Mouse (Mus musculus) induced T-regulatory cell, adult 2 months (primary cell): ENCODE data around the gene Prss58.

Experiments used
- DNase-seq: peaks from one replicate; pipeline ENCODE4 v3.0.0-alpha.2; 2012; ENCODE audit warnings: low read depth

Prss58 gene

DNA sequence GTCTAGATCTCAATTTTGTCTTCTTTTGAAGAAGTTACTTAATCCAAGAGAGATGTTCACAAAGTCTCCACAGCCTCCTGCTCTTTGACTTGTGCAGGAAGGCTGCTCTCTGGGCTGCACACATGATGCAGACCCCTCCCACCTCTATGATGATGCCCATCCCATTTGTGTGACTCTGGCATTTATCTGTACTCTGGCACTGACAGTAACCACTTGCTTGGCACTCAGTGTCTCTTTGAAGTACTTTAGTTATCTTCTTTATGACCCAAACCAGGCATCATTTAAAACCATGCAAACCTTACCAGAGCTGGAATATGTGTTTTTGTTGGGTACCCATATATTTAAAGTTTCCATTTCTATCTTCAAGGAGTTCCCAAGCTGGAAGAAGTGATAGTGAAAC, at the start of gene Prss58:
Prss58 (minus strand) TSS at position 101 of the 400 bp plus-strand sequence.
- no peak for DNase-seq

DNA sequence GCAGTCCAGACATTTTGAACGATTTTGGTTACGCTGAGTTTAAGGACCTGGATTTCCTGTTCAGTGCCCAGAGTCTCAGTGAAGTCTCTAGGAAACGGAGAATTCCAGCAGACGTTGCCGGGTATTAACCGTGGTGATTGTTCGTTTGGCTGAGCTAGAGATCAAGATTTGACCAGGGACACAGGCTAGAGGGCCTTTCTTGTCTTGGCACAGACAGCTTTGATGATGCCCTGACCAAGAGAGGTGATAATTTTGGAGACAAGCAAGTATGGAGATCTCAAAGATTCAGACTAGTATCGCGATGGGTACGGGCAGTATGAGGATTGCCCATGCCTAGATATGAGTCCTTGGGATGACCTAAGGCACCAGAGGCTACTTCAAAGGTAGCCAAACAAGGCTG, 40.3 kb upstream of the Prss58 start, which contains the start of gene 1700074P13Rik:
1700074P13Rik (minus strand) TSS at position 101 of the 400 bp plus-strand sequence.
- no peak for DNase-seq

DNA sequence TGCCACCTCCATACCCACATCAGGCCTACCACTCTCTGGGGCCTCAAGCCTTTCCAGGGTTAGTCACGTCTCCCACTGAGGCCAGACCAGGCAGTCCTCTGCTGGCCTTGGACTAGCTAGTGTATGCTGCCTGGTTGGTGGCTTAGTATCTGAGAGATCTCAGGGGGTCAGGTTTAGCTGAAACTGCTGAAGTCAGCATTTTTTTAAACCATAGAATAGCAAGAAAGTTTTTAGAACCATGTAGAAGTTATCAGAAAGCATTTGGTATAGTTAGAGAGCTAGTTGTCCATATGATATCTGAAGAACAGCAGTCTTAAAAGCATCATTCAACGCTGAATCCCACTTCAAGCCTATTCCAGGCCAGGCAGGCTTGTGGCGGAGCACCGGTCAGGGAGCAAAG, 19.8 kb upstream of the Prss58 start:
- no peak for DNase-seq

DNA sequence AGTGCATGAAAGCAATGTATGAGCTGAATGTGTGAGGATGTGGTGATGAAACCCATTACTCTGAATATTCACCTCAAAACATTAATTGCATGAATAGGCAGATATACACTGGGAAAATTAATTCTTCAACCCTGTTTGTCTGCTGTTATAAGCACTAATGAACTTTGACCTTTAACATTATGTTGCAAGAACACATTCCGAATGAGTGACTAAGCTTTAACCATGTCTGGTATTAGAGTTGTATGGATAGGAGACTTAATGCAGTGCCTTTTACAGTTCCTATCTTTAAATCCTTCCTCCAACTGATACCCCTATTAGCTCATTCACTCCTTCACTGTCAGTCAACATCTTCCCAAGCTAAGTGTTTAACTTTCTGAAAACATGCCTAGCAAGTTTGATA, 5.5 kb downstream of the Prss58 start:
- no peak for DNase-seq

DNA sequence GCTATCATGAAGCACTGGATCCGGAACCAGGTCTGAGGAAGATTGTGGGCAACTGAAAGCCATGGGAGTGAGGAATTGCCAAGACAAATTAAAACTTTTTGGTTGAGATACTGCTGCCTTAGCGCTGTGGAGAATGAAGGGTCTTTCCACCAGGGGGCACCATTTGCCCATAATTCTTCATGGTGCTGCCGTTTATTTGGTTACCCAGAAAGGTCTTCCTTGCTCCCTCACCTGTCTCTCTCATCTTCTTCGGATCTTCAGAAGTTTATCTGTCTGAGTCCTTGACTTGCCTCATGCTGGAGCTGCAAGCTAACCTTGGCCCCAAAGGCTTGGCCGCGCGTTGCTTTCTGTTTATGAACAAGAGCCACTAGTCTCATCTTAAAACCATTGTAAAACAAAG, 6.6 kb downstream of the Prss58 start:
- peak; percentile 86 for DNase-seq

DNA sequence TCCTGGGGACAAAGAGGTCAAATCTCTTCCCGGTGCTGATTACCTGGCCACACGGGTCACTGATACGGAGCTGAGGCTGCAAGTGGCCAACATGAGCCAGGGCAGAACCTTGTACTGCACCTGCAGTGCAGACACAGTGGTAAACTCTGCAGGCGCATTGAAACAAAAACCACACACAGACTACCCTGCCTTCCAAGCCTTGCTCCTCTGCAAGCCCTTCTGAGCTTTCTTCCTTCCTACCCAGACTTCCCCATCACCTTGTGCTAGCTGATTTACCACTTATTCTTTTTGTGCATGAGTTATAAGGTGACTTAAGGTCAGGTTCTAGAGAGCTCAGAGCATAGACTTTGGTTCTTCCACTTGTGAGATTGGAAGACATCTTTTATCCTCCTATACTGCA, 8.4 kb downstream of the Prss58 start:
- peak; percentile 51 for DNase-seq

DNA sequence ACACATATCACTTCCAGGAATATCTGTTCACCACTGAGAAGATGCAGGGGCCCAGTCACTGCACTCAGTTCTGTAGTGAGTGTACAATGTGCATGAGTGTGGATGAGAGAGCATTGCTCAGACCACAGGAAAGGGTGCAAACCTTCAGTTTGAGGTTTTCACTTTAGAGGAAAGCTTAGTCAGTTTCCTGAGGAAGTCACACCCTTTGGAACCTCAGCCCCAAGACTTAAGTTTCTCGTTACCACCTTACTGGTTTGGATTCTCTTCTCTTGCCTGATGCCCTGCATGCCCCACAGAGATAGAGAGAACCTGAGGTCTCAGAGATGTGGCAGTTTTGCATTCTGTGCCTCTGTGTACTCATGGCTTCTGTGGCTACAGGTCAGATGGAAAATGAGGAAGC, 9.2 kb downstream of the Prss58 start:
- DNase-seq: peak; percentile 85

DNA sequence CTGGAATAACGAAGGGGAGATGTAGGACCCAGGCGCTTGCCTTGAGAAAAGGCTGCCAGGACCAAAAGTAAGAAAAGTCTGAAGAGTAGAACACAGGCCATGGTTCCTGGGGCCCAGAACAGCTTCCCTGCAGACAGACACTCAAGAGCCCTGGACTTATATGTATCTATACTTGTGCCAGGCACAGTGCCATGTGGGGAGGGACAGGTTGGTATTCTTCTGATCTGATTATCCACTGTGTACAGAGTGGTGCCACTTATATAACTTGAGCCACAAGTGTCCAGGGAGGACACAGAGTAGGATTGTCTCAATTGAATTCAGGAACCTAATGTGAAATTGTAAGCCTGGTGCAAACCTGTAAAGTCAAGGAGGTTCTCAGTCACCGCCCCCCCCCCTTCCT, 12.8 kb downstream of the Prss58 start, which contains the start of gene Moxd2:
Moxd2 (minus strand) TSS at position 101 of the 400 bp plus-strand sequence.
- no peak for DNase-seq

DNA sequence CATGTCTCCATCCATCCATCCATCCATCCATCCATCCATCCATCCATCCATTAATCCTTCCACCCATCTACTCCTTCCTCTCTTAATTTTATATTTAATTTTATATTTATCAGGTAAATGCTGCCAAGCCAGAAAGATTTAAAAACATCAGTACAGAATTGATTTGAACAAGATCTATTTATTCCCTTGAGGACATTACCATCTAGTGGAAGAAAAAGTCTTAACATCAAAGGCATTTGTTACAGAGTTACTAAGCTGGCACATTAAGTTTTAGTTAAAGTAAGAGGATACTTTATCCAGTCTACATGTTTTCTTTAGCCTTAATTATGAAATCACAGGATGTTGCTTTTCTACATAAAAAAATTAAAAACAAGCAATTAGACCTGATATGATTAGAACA, 54.9 kb downstream of the Prss58 start:
- peak; percentile 62 for DNase-seq
